Mouse (Mus musculus) heart, embryonic 15.5 days (tissue): ENCODE data around the gene Bfsp1. TPM values are rescaled to one million over a fixed set of nuclear protein-coding genes. Genes with fewer than 3 reads are reported as not detected.

Experiments
- ATAC-seq: fragments of 200-750 bp; cut with Nextera tagmentation; replicated peaks from 2 replicates; pipeline ENCODE4 v1.8.0; 2017; ENCODE audit warnings: low read depth, moderate TSS enrichment; ENCODE audit not compliant: insufficient number of reproducible peaks, insufficient read depth, low FRiP score
- H3K27ac ChIP-seq: fragments of 300-500 bp; sonication (generic); 2 replicates; pipeline ENCODE4 v1.5.1; 2015; ENCODE audit warnings: mild to moderate bottlenecking, inconsistent platforms
- H3K27me3 ChIP-seq: fragments of 300-500 bp; sonication (generic); 2 replicates; pipeline ENCODE4 v1.6.1; 2015; ENCODE audit warnings: inconsistent platforms
- H3K36me3 ChIP-seq: fragments of 300-500 bp; sonication (generic); 2 replicates; pipeline ENCODE4 v1.6.1; 2015; ENCODE audit warnings: mild to moderate bottlenecking, inconsistent platforms
- H3K4me1 ChIP-seq: fragments of 300-500 bp; sonication (generic); replicated peaks from 2 replicates; pipeline ENCODE4 v1.6.1; 2015; ENCODE audit warnings: inconsistent platforms
- H3K4me2 ChIP-seq: fragments of 300-500 bp; sonication (generic); 2 replicates; pipeline ENCODE4 v1.6.1; 2015; ENCODE audit warnings: inconsistent platforms, mild to moderate bottlenecking, moderate library complexity
- H3K4me3 ChIP-seq: fragments of 300-500 bp; sonication (generic); 2 replicates; pipeline ENCODE4 v1.5.1; 2015; ENCODE audit warnings: mild to moderate bottlenecking, inconsistent platforms
- H3K9ac ChIP-seq: fragments of 300-500 bp; sonication (generic); 2 replicates; pipeline ENCODE4 v1.6.1; 2015; ENCODE audit warnings: mild to moderate bottlenecking, inconsistent platforms
- H3K9me3 ChIP-seq: fragments of 300-500 bp; sonication (generic); replicated peaks from 2 replicates; pipeline ENCODE4 v1.6.1; 2016; ENCODE audit warnings: inconsistent platforms
- WGBS: fragments of 180-500 bp; shearing (Covaris S2); methylation state at CpG from one replicate; pipeline ENCODE4 v1.1.7; 2015; ENCODE audit warnings: mixed read lengths; 5-methylcytosine and 5-hydroxymethylcytosine counted together
- polyA plus RNA-seq: library from polyadenylated mRNA; unstranded; fragments of >200 nt; fragmentation: Nextera tagmentation; extraction: Ambion mirVana; gene quantifications from 2 replicates; pipeline ENCODE4 v1.2.1, GENCODE M21; 2015

Gene Bfsp1
- polyA plus RNA-seq, 1 experiment from 2014 or later = 1.5 TPM

- no peaks in the 10 kb centered on the region for H3K4me1 ChIP-seq
- no peak overlapping the region for H3K4me2 ChIP-seq
- H3K27me3 ChIP-seq = no peaks in the 10 kb centered on the region
- no peak for ATAC-seq
- H3K36me3 ChIP-seq = no peaks in the 10 kb centered on the region
- no peaks in the 10 kb centered on the region for H3K9me3 ChIP-seq
- H3K9ac ChIP-seq = no peak overlapping the region
- no peak overlapping the region for H3K4me3 ChIP-seq
- H3K27ac ChIP-seq = no peak overlapping the region
- WGBS = 73% methylated on average over 5 of the region's 5 CpGs
Observed at GRCm38 (mm10) chr2:143789911-143790310, 73.1 kb downstream of the Bfsp1 start.

GRCm38 (mm10) chr2:143780310-143780709, 82.7 kb downstream of the Bfsp1 start:
- no peaks in the 10 kb centered on the region for H3K36me3 ChIP-seq
- H3K4me2 ChIP-seq = no peak overlapping the region
- H3K4me1 ChIP-seq = no peaks in the 10 kb centered on the region
- 61% methylated on average over 2 of the region's 2 CpGs for WGBS
- no peak for ATAC-seq
- H3K4me3 ChIP-seq = no peak overlapping the region
- H3K27ac ChIP-seq = no peak overlapping the region
- H3K27me3 ChIP-seq = no peaks in the 10 kb centered on the region
- H3K9ac ChIP-seq = no peak overlapping the region
- no peaks in the 10 kb centered on the region for H3K9me3 ChIP-seq

Other genes starting within 250 kb of the Bfsp1 start
- 779 and 868 TPM in 2 replicates for gene Dstn, start 52.1 kb upstream of the Bfsp1 start, polyA plus RNA-seq
- gene Rrbp1, start 148.1 kb upstream of the Bfsp1 start, polyA plus RNA-seq = 59.2 and 70.7 TPM in 2 replicates
- gene Banf2, start 169.9 kb upstream of the Bfsp1 start, polyA plus RNA-seq = not detected in 2 replicates